Mouse (Mus musculus) testis, adult 2 months (tissue): ENCODE results near the gene Cfap299.

Source experiments
- CTCF ChIP-seq: fragments of 200-500 bp; IDR thresholded peaks from 2 replicates; pipeline ENCODE4 v1.5.1; 2012; ENCODE audit warnings: low read depth, mild to moderate bottlenecking, inconsistent platforms, low read length, moderate library complexity; ENCODE audit not compliant: control insufficient read depth, insufficient read depth, insufficient replicate concordance
- POLR2A ChIP-seq: fragments of 200-500 bp; IDR thresholded peaks from 2 replicates; pipeline ENCODE4 v1.6.1; 2012; ENCODE audit warnings: low read depth, mild to moderate bottlenecking, inconsistent platforms, low read length, moderate library complexity; ENCODE audit not compliant: control insufficient read depth

DNA sequence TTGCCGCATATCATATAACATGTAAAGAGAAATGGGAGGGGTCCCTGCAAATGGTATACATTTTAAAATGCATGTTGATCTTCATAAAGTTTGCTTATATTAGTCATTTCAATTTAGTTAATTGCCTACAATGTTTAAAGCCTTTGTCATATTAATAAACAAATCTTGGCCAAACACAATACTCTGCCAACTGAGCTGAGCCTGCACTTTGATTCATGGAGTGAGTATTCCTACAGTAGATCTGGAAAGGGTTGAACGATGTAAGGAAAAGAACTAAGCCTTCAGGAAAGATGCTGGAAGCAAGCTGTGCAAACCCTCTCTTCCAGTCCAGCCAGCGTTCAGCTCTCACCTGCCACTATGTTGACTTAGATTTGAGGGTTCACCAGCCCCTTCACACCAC lies 252.9 kb downstream of the Cfap299 start:
- TF ChIP-seq CTCF (no peak), POLR2A (no peak)
